Mouse (Mus musculus): ENCODE results near the gene Cyp51.
"Not testable (repeated sequence)": the region's sequence is repeated elsewhere in the genome, so short reads cannot be mapped to it uniquely, and the experiment has no call there.

Gene Cyp51

GRCm38 (mm10) chr5:4104341-4105040 is at the start of gene Cyp51:
Gene Cyp51 (minus strand): TSS chr5:4104746.
- H3K36me3 ChIP-seq (ENCODE audit: control insufficient read depth, insufficient read depth, low read length, poor library complexity, severe bottlenecking) = peaks cover 9% of the 10 kb centered on the region; the same call in 1 of the 2 replicates
- H3K27me3 ChIP-seq (ENCODE audit: control insufficient read depth, insufficient read depth, low read length, poor library complexity, severe bottlenecking) = no peaks in the 10 kb centered on the region; the same call in 1 of the 2 replicates
- DNase-seq (ENCODE audit: low read depth, low spot score) = peak; percentile 95

- H3K27me3 ChIP-seq (ENCODE audit: control insufficient read depth, insufficient read depth, low read length, poor library complexity, severe bottlenecking) = no peaks in the 10 kb centered on the region; the same call in 1 of the 2 replicates
- peak; percentile 36 for DNase-seq (ENCODE audit: low read depth, low spot score)
- no peaks in the 10 kb centered on the region for H3K36me3 ChIP-seq (ENCODE audit: control insufficient read depth, insufficient read depth, low read length, poor library complexity, severe bottlenecking)
These were observed 8.1 kb upstream of the Cyp51 start for GRCm38 (mm10) chr5:4112570-4113098.

DNA sequence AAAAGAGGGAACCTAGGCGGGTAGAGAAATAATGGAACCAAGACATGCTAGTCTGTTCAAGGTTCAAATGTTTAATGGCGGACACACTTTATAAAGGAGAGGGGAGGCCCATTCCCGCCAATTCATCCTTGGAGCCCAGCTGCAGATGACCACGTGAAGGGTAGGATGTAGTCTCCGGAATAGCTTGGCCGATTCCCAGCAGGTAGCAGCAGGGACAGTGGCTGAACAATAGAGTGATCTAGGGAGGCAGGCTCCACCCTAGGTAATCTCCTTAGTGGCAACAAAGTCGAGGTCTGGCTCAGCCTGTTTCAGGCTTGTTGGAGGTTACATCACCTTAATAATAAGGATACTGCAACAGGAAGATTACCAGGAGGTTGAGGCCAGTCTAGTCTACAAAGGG is 2.5 kb upstream of the Cyp51 start:
- H3K36me3 ChIP-seq (ENCODE audit: control insufficient read depth, insufficient read depth, low read length, poor library complexity, severe bottlenecking); DNase-seq (ENCODE audit: low read depth, low spot score); H3K27me3 ChIP-seq (ENCODE audit: control insufficient read depth, insufficient read depth, low read length, poor library complexity, severe bottlenecking): not testable (repeated sequence)

- peak; percentile 12 for DNase-seq (ENCODE audit: low read depth, low spot score)
- no peaks in the 10 kb centered on the region; the same call in 1 of the 2 replicates for H3K27me3 ChIP-seq (ENCODE audit: control insufficient read depth, insufficient read depth, low read length, poor library complexity, severe bottlenecking)
These were observed 1.2 kb upstream of the Cyp51 start for GRCm38 (mm10) chr5:4105651-4106186.

GRCm38 (mm10) chr5:4103626-4104340 is 763 bp downstream of the Cyp51 start:
- no peaks in the 10 kb centered on the region; the same call in 1 of the 2 replicates for H3K27me3 ChIP-seq (ENCODE audit: control insufficient read depth, insufficient read depth, low read length, poor library complexity, severe bottlenecking)
- DNase-seq (ENCODE audit: low read depth, low spot score) = peak; percentile 10
- peaks cover 10% of the 10 kb centered on the region; the same call in 1 of the 2 replicates for H3K36me3 ChIP-seq (ENCODE audit: control insufficient read depth, insufficient read depth, low read length, poor library complexity, severe bottlenecking)

More at GRCm38 (mm10) chr5:4105651-4106186, 1.2 kb upstream of the Cyp51 start:
- peaks cover 2% of the 10 kb centered on the region; the same call in 1 of the 2 replicates for H3K36me3 ChIP-seq (ENCODE audit: control insufficient read depth, insufficient read depth, low read length, poor library complexity, severe bottlenecking)

- no peaks in the 10 kb centered on the region for H3K27me3 ChIP-seq (ENCODE audit: control insufficient read depth, insufficient read depth, low read length, poor library complexity, severe bottlenecking)
- peak; percentile 38 for DNase-seq (ENCODE audit: low read depth, low spot score)
- H3K36me3 ChIP-seq (ENCODE audit: control insufficient read depth, insufficient read depth, low read length, poor library complexity, severe bottlenecking) = peaks cover 10% of the 10 kb centered on the region; the same call in 1 of the 2 replicates
These were observed 2.8 kb downstream of the Cyp51 start for GRCm38 (mm10) chr5:4101770-4102169.

- DNase-seq (ENCODE audit: low read depth, low spot score) = no peak
- Histone ChIP-seq H3K27me3 (ENCODE audit: control insufficient read depth, insufficient read depth, low read length, poor library complexity, severe bottlenecking) (no peaks in the 10 kb centered on the region), H3K36me3 (ENCODE audit: control insufficient read depth, insufficient read depth, low read length, poor library complexity, severe bottlenecking) (peaks cover 10% of the 10 kb centered on the region; the same call in 1 of the 2 replicates)
These were observed 3.5 kb downstream of the Cyp51 start for GRCm38 (mm10) chr5:4101031-4101430.

- Histone ChIP-seq H3K27me3 (ENCODE audit: control insufficient read depth, insufficient read depth, low read length, poor library complexity, severe bottlenecking) (no peaks in the 10 kb centered on the region), H3K36me3 (ENCODE audit: control insufficient read depth, insufficient read depth, low read length, poor library complexity, severe bottlenecking) (peaks cover 8% of the 10 kb centered on the region)
- no peak for DNase-seq (ENCODE audit: low read depth, low spot score)
These were observed 10.1 kb downstream of the Cyp51 start for GRCm38 (mm10) chr5:4094471-4094870.

- Histone ChIP-seq H3K36me3 (ENCODE audit: control insufficient read depth, insufficient read depth, low read length, poor library complexity, severe bottlenecking) (peaks cover 12% of the 10 kb centered on the region), H3K27me3 (ENCODE audit: control insufficient read depth, insufficient read depth, low read length, poor library complexity, severe bottlenecking) (no peaks in the 10 kb centered on the region)
- DNase-seq (ENCODE audit: low read depth, low spot score) = no peak
These were observed 16.4 kb downstream of the Cyp51 start for GRCm38 (mm10) chr5:4088190-4088589.

GRCm38 (mm10) chr5:4086309-4086708 is 18.2 kb downstream of the Cyp51 start:
- Histone ChIP-seq H3K27me3 (ENCODE audit: control insufficient read depth, insufficient read depth, low read length, poor library complexity, severe bottlenecking) (no peaks in the 10 kb centered on the region), H3K36me3 (ENCODE audit: control insufficient read depth, insufficient read depth, low read length, poor library complexity, severe bottlenecking) (peaks cover 14% of the 10 kb centered on the region)
- DNase-seq (ENCODE audit: low read depth, low spot score) = no peak

DNA sequence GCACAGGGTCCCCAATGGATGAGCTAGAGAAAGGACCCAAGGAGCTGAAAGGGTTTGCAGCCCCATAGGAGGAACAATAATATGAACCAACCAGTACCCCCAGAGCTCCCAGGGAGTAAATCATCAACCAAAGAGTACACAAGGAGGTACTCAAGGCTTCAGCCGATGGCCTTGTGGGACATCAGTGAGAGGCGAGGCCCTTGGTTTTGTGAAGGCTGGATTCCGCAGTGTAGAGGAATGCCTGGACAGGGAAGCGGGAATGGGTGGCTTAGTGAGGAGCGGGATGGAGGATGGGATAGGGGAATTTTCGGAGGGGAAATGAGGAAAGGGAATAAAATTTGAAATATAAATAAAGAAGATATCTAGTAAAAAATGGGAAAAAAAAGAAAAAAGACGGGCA is 19.6 kb downstream of the Cyp51 start:
- Histone ChIP-seq H3K36me3 (ENCODE audit: control insufficient read depth, insufficient read depth, low read length, poor library complexity, severe bottlenecking) (peaks cover 11% of the 10 kb centered on the region), H3K27me3 (ENCODE audit: control insufficient read depth, insufficient read depth, low read length, poor library complexity, severe bottlenecking) (no peaks in the 10 kb centered on the region)
- no peak for DNase-seq (ENCODE audit: low read depth, low spot score)

- peak; percentile 78 for DNase-seq (ENCODE audit: low read depth, low spot score)
- peaks cover 9% of the 10 kb centered on the region; the same call in 1 of the 2 replicates for H3K36me3 ChIP-seq (ENCODE audit: control insufficient read depth, insufficient read depth, low read length, poor library complexity, severe bottlenecking)
- no peaks in the 10 kb centered on the region for H3K27me3 ChIP-seq (ENCODE audit: control insufficient read depth, insufficient read depth, low read length, poor library complexity, severe bottlenecking)
These were observed 23.0 kb downstream of the Cyp51 start for GRCm38 (mm10) chr5:4081513-4081912.

- H3K27me3 ChIP-seq (ENCODE audit: control insufficient read depth, insufficient read depth, low read length, poor library complexity, severe bottlenecking) = no peaks in the 10 kb centered on the region
- no peak for DNase-seq (ENCODE audit: low read depth, low spot score)
- H3K36me3 ChIP-seq (ENCODE audit: control insufficient read depth, insufficient read depth, low read length, poor library complexity, severe bottlenecking) = 0 out of 2 replicates have a peak, but pooled peaks cover 7% of the 10 kb centered on the region
These were observed 23.7 kb downstream of the Cyp51 start for GRCm38 (mm10) chr5:4080861-4081260.

DNA sequence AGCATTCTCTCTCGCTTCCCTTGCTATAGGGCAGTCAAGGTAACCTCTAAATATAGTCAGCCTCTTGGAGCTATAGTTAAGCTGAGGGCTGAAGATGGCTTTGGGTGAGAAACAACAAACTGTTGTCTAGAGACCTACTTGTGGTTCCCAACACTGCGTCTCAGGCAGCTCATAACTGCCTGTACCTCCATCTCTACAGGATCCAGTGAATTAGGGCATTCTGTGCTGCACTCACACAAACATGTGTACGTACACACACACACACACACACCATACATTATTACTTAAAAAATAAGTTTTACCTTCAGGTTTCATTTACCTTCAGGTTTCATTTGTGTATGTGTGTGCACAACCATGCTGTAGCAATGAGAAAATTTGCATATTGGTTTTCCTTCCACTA is 25.5 kb downstream of the Cyp51 start:
- no peak for DNase-seq (ENCODE audit: low read depth, low spot score)
- no peaks in the 10 kb centered on the region for H3K27me3 ChIP-seq (ENCODE audit: control insufficient read depth, insufficient read depth, low read length, poor library complexity, severe bottlenecking)
- H3K36me3 ChIP-seq (ENCODE audit: control insufficient read depth, insufficient read depth, low read length, poor library complexity, severe bottlenecking) = 0 out of 2 replicates have a peak, but pooled peaks cover 7% of the 10 kb centered on the region

GRCm38 (mm10) chr5:4067203-4067602 is 37.3 kb downstream of the Cyp51 start:
- Histone ChIP-seq H3K36me3 (ENCODE audit: control insufficient read depth, insufficient read depth, low read length, poor library complexity, severe bottlenecking) (peaks cover 7% of the 10 kb centered on the region; the same call in 1 of the 2 replicates), H3K27me3 (ENCODE audit: control insufficient read depth, insufficient read depth, low read length, poor library complexity, severe bottlenecking) (no peaks in the 10 kb centered on the region)
- DNase-seq (ENCODE audit: low read depth, low spot score) = no peak
